Mouse (Mus musculus): Measurements from ENCODE around the gene Prkn.

- TF ChIP-seq CTCF (IDR thresholded peaks at IDR 0.05; ENCODE audit: control insufficient read depth, insufficient read depth, insufficient read length) (no peak), MYOG (IDR thresholded peaks at IDR 0.05; ENCODE audit: control insufficient read depth, extremely low read depth, insufficient read length) (no peak), MAX (IDR thresholded peaks at IDR 0.05) (no peak), USF1 (IDR thresholded peaks at IDR 0.05; ENCODE audit: low read depth) (no peak), FOSL1 (IDR thresholded peaks at IDR 0.05; ENCODE audit: insufficient read depth, low read length, poor library complexity, severe bottlenecking) (no peak), CEBPB (IDR thresholded peaks at IDR 0.05; ENCODE audit: low read depth) (no peak)
Observed at GRCm38 (mm10) chr17:11981666-11982065, 1141.5 kb downstream of the Prkn start.
